Mouse (Mus musculus) kidney, adult 2 months (tissue): ENCODE measurements around the gene Pkd2. TPM values are rescaled to one million over a fixed set of nuclear protein-coding genes. Genes with fewer than 3 reads are reported as not detected.
A peak's percentile ranks its signal among the peaks of the same experiment; 100 is the strongest.

Source experiments
- DNase-seq: peaks from one replicate; pipeline ENCODE4 v3.0.0; 2021
- H3K27ac ChIP-seq: fragments of 200-500 bp; 2 replicates; pipeline ENCODE4 v1.5.1; 2012; ENCODE audit warnings: low read depth, low read length, control low read depth, inconsistent platforms; ENCODE audit not compliant: insufficient read depth
- H3K27me3 ChIP-seq: fragments of 200-500 bp; replicated peaks from 2 replicates; pipeline ENCODE4 v1.6.1; 2012; ENCODE audit warnings: mild to moderate bottlenecking, moderate library complexity, low read length, inconsistent platforms; ENCODE audit not compliant: control insufficient read depth, insufficient read depth
- H3K36me3 ChIP-seq: fragments of 200-500 bp; 2 replicates; pipeline ENCODE4 v1.6.1; 2012; ENCODE audit warnings: mild to moderate bottlenecking, moderate library complexity, low read length, inconsistent platforms; ENCODE audit not compliant: control insufficient read depth, insufficient read depth
- H3K4me1 ChIP-seq: fragments of 200-500 bp; 2 replicates; pipeline ENCODE4 v1.6.1; 2011; ENCODE audit warnings: low read length; ENCODE audit not compliant: control insufficient read depth, insufficient read depth
- H3K4me3 ChIP-seq: fragments of 200-500 bp; 2 replicates; pipeline ENCODE4 v1.5.1; 2011; ENCODE audit warnings: mild to moderate bottlenecking, low read depth, low read length, control low read depth; ENCODE audit not compliant: insufficient read depth
- CTCF ChIP-seq: fragments of 200-500 bp; conservative IDR thresholded peaks from 2 replicates; pipeline ENCODE4 v1.5.1; 2011; ENCODE audit warnings: low read depth, mild to moderate bottlenecking, control low read depth, low read length, moderate library complexity, mixed read lengths; ENCODE audit not compliant: insufficient read depth, insufficient read length
- POLR2A ChIP-seq: fragments of 200-500 bp; IDR thresholded peaks from one replicate; pipeline ENCODE4 v1.6.1; 2011; ENCODE audit warnings: low read depth, low read length, control low read depth
- WGBS: fragments of 180-500 bp; shearing (Covaris S2); methylation state at CpG from one replicate; pipeline ENCODE4 v1.1.7; 2018; 5-methylcytosine and 5-hydroxymethylcytosine counted together
- polyA plus RNA-seq: library from polyadenylated mRNA; depleted of rRNA; stranded (reverse); fragments of >200 nt; gene quantifications from 2 replicates; pipeline ENCODE4 v1.2.3, GENCODE M21; 2012

Gene Pkd2
- polyA plus RNA-seq, 1 experiment: 59.3 TPM

- no peak for DNase-seq
- Histone ChIP-seq H3K27ac (no peak overlapping the region), H3K27me3 (no peaks in the 10 kb centered on the region), H3K4me3 (no peak overlapping the region), H3K4me1 (peaks cover 29% of the 10 kb centered on the region), H3K36me3 (peaks cover 8% of the 10 kb centered on the region)
- WGBS: 87% methylated on average over 16 of the region's 16 CpGs
- TF ChIP-seq POLR2A: no peak
- TF ChIP-seq CTCF: no peak
These were observed 7.6 kb downstream of the Pkd2 start for GRCm38 (mm10) chr5:104466816-104467215.

- peaks cover 10% of the 10 kb centered on the region for H3K36me3 ChIP-seq
These were observed 9.3 kb downstream of the Pkd2 start for GRCm38 (mm10) chr5:104468586-104468985.

GRCm38 (mm10) chr5:104470981-104471391 is 11.7 kb downstream of the Pkd2 start:
- no peak overlapping the region for H3K4me3 ChIP-seq
- WGBS: 31% methylated on average over 5 of the region's 5 CpGs
- H3K27ac ChIP-seq: peak overlapping the region; percentile 82
- no peaks in the 10 kb centered on the region for H3K27me3 ChIP-seq
- H3K36me3 ChIP-seq: peaks cover 10% of the 10 kb centered on the region
- no peak for TF ChIP-seq CTCF
- no peak for TF ChIP-seq POLR2A
- H3K4me1 ChIP-seq: peaks cover 14% of the 10 kb centered on the region; the same call in 1 of the 2 replicates
- DNase-seq: peak; percentile 92

More at GRCm38 (mm10) chr5:104468586-104468985, 9.3 kb downstream of the Pkd2 start:
- Histone ChIP-seq H3K27ac (no peak overlapping the region), H3K4me3 (no peak overlapping the region), H3K4me1 (peaks cover 24% of the 10 kb centered on the region), H3K27me3 (no peaks in the 10 kb centered on the region)
- 90% methylated on average over 5 of the region's 5 CpGs for WGBS
- no peak for TF ChIP-seq POLR2A
- no peak for TF ChIP-seq CTCF
- no peak for DNase-seq

GRCm38 (mm10) chr5:104472371-104472770 is 13.1 kb downstream of the Pkd2 start:
- Histone ChIP-seq H3K27me3 (no peaks in the 10 kb centered on the region), H3K36me3 (peaks cover 6% of the 10 kb centered on the region), H3K27ac (no peak overlapping the region), H3K4me3 (no peak overlapping the region), H3K4me1 (peaks cover 11% of the 10 kb centered on the region; the same call in 1 of the 2 replicates)
- TF ChIP-seq CTCF (no peak), POLR2A (no peak)
- DNase-seq: peak; percentile 28
- WGBS: 89% methylated on average over 8 of the region's 8 CpGs

GRCm38 (mm10) chr5:104480367-104480766 is 21.1 kb downstream of the Pkd2 start:
- DNase-seq: peak; percentile 77
- 51% methylated on average over 7 of the region's 7 CpGs for WGBS
- H3K36me3 ChIP-seq: peaks cover 8% of the 10 kb centered on the region

GRCm38 (mm10) chr5:104482856-104483255 is 23.6 kb downstream of the Pkd2 start:
- Histone ChIP-seq H3K4me1 (peaks cover 14% of the 10 kb centered on the region), H3K36me3 (peaks cover 10% of the 10 kb centered on the region), H3K27me3 (no peaks in the 10 kb centered on the region), H3K4me3 (no peak overlapping the region), H3K27ac (no peak overlapping the region)
- TF ChIP-seq CTCF (no peak), POLR2A (no peak)
- DNase-seq: no peak
- 69% methylated on average over 8 of the region's 8 CpGs for WGBS

More at GRCm38 (mm10) chr5:104480367-104480766, 21.1 kb downstream of the Pkd2 start:
- Histone ChIP-seq H3K27ac (peak overlapping the region; percentile 65; the same call in 1 of the 2 replicates), H3K27me3 (no peaks in the 10 kb centered on the region), H3K4me1 (peaks cover 14% of the 10 kb centered on the region), H3K4me3 (no peak overlapping the region)
- TF ChIP-seq CTCF (no peak), POLR2A (no peak)

GRCm38 (mm10) chr5:104491561-104491960 is 32.3 kb downstream of the Pkd2 start:
- WGBS: 33% methylated on average over 5 of the region's 5 CpGs
- Histone ChIP-seq H3K4me3 (no peak overlapping the region), H3K27ac (no peak overlapping the region), H3K36me3 (peaks cover 16% of the 10 kb centered on the region; the same call in 1 of the 2 replicates), H3K27me3 (no peaks in the 10 kb centered on the region), H3K4me1 (no peaks in the 10 kb centered on the region)
- TF ChIP-seq POLR2A: no peak
- TF ChIP-seq CTCF: no peak
- peak; percentile 23 for DNase-seq
